Mouse (Mus musculus) megakaryocyte progenitor cell, adult 5-6 weeks (primary cell): ENCODE measurements around the gene Gpr152. TPM values are rescaled to one million over a fixed set of nuclear protein-coding genes. Genes with fewer than 3 reads are reported as not detected.
A peak's percentile ranks its signal among the peaks of the same experiment; 100 is the strongest.
"Not testable (repeated sequence)": the region's sequence is repeated elsewhere in the genome, so short reads cannot be mapped to it uniquely, and the experiment has no call there.

ENCODE experiments used
- ATAC-seq: replicated peaks from 2 replicates; pipeline ENCODE4 v1.8.0; 2016; ENCODE audit warnings: mild to moderate bottlenecking, moderate TSS enrichment, inconsistent platforms; ENCODE audit not compliant: poor library complexity
- total RNA-seq, 2 experiments: library from RNA; stranded (forward) in 1 of 2; stranded (reverse) in 1 of 2; fragments of 157-497, 149-512 nt in 1 of 2; fragments of 200-1000 nt in 1 of 2; gene quantifications; 2 replicates each; pipeline versions ENCODE4 v1.2.3 to v1.2.4; 2015 to 2017

Gpr152 gene
- total RNA-seq, 2 experiments from 2014 or later, result not detected

- ATAC-seq, result no peak
Measured at GRCm38 (mm10) chr19:4108535-4108934, 31.1 kb upstream of the Gpr152 start.

- ATAC-seq, result 0 out of 2 replicates have a peak, but pooled peaks have one; percentile 7
Measured at GRCm38 (mm10) chr19:4112063-4112960, 27.3 kb upstream of the Gpr152 start.

GRCm38 (mm10) chr19:4113186-4113805 is 26.3 kb upstream of the Gpr152 start:
- peak; percentile 92 for ATAC-seq

GRCm38 (mm10) chr19:4113806-4114230 is 25.8 kb upstream of the Gpr152 start:
- peak; percentile 35 for ATAC-seq

- no peak for ATAC-seq
Measured at GRCm38 (mm10) chr19:4114551-4114950, 25.0 kb upstream of the Gpr152 start.

- no peak for ATAC-seq
Measured at GRCm38 (mm10) chr19:4115144-4115543, 24.4 kb upstream of the Gpr152 start.

- ATAC-seq, result no peak
Measured at GRCm38 (mm10) chr19:4115816-4116215, 23.8 kb upstream of the Gpr152 start.

- no peak for ATAC-seq
Measured at GRCm38 (mm10) chr19:4117006-4117405, 22.6 kb upstream of the Gpr152 start.

GRCm38 (mm10) chr19:4118350-4118749 is 21.2 kb upstream of the Gpr152 start:
- ATAC-seq, result no peak

GRCm38 (mm10) chr19:4119716-4120487 is 19.7 kb upstream of the Gpr152 start:
- no peak for ATAC-seq

- no peak for ATAC-seq
Measured at GRCm38 (mm10) chr19:4120496-4120895, 19.1 kb upstream of the Gpr152 start.

- peak; percentile 75 for ATAC-seq
Measured at GRCm38 (mm10) chr19:4121097-4121805, 18.3 kb upstream of the Gpr152 start.

GRCm38 (mm10) chr19:4121896-4122295 is 17.7 kb upstream of the Gpr152 start:
- ATAC-seq, result not testable (repeated sequence)

- ATAC-seq, result no peak
Measured at GRCm38 (mm10) chr19:4122411-4123370, 16.9 kb upstream of the Gpr152 start.

GRCm38 (mm10) chr19:4124432-4124831 is 15.2 kb upstream of the Gpr152 start:
- no peak for ATAC-seq

- not testable (repeated sequence) for ATAC-seq
Measured at GRCm38 (mm10) chr19:4125268-4125667, 14.3 kb upstream of the Gpr152 start.

- ATAC-seq, result peak; percentile 78
Measured at GRCm38 (mm10) chr19:4125741-4126696, 13.6 kb upstream of the Gpr152 start, which contains the start of gene Aip. TSS of gene Aip (minus strand) at chr19:4125858.
